Mouse (Mus musculus): ENCODE measurements around the gene Asf1b.
"Not testable (repeated sequence)": the region's sequence is repeated elsewhere in the genome, so short reads cannot be mapped to it uniquely, and the experiment has no call there.

Gene Asf1b

GRCm38 (mm10) chr8:83956789-83957188 is 1.5 kb downstream of the Asf1b start:
- DNase-seq (ENCODE audit: low read depth in 2 of 2, low spot score in 2 of 2) = peak in 1 of 2 experiments; percentile 40

GRCm38 (mm10) chr8:83964015-83964765 is 8.9 kb downstream of the Asf1b start:
- DNase-seq (ENCODE audit: low read depth in 2 of 2, low spot score in 2 of 2) = no peak

- DNase-seq (ENCODE audit: low read depth in 2 of 2, low spot score in 2 of 2) = no peak
Observed at GRCm38 (mm10) chr8:83967701-83968100, 12.4 kb downstream of the Asf1b start.

- no peak for DNase-seq (ENCODE audit: low read depth in 2 of 2, low spot score in 2 of 2)
Observed at GRCm38 (mm10) chr8:83971121-83971520, 15.8 kb downstream of the Asf1b start.

GRCm38 (mm10) chr8:83971661-83972060 is 16.4 kb downstream of the Asf1b start:
- DNase-seq (ENCODE audit: low read depth in 2 of 2, low spot score in 2 of 2) = no peak

- DNase-seq (ENCODE audit: low read depth in 2 of 2, low spot score in 2 of 2) = peak; percentile 95
Observed at GRCm38 (mm10) chr8:83972150-83973120, 17.1 kb downstream of the Asf1b start, which contains the start of gene Prkaca. Prkaca (plus strand) TSS chr8:83972993.

- DNase-seq (ENCODE audit: low read depth in 2 of 2, low spot score in 2 of 2) = no peak
Observed at GRCm38 (mm10) chr8:83973161-83974031, 18.1 kb downstream of the Asf1b start.

- no peak for DNase-seq (ENCODE audit: low read depth in 2 of 2, low spot score in 2 of 2)
Observed at GRCm38 (mm10) chr8:83974521-83974920, 19.2 kb downstream of the Asf1b start.

GRCm38 (mm10) chr8:83976101-83976630 is 20.9 kb downstream of the Asf1b start:
- DNase-seq (ENCODE audit: low read depth in 2 of 2, low spot score in 2 of 2) = peak; percentile 28 to 62

GRCm38 (mm10) chr8:83976779-83977350 is 21.6 kb downstream of the Asf1b start:
- DNase-seq (ENCODE audit: low read depth in 2 of 2, low spot score in 2 of 2) = no peak

- no peak for DNase-seq (ENCODE audit: low read depth in 2 of 2, low spot score in 2 of 2)
Observed at GRCm38 (mm10) chr8:83977646-83978045, 22.3 kb downstream of the Asf1b start.

- no peak for DNase-seq (ENCODE audit: low read depth in 2 of 2, low spot score in 2 of 2)
Observed at GRCm38 (mm10) chr8:83978200-83978599, 22.9 kb downstream of the Asf1b start.

GRCm38 (mm10) chr8:83980250-83980649 is 24.9 kb downstream of the Asf1b start:
- DNase-seq (ENCODE audit: low read depth in 2 of 2, low spot score in 2 of 2) = no peak

GRCm38 (mm10) chr8:83980845-83981244 is 25.5 kb downstream of the Asf1b start:
- no peak for DNase-seq (ENCODE audit: low read depth in 2 of 2, low spot score in 2 of 2)

- DNase-seq (ENCODE audit: low read depth in 2 of 2, low spot score in 2 of 2) = no peak
Observed at GRCm38 (mm10) chr8:83981533-83981932, 26.2 kb downstream of the Asf1b start.

- DNase-seq (ENCODE audit: low read depth in 2 of 2, low spot score in 2 of 2) = no peak
Observed at GRCm38 (mm10) chr8:83982449-83982848, 27.1 kb downstream of the Asf1b start.

- not testable (repeated sequence) for DNase-seq (ENCODE audit: low read depth in 2 of 2, low spot score in 2 of 2)
Observed at GRCm38 (mm10) chr8:83983222-83983621, 27.9 kb downstream of the Asf1b start.

- no peak for DNase-seq (ENCODE audit: low read depth in 2 of 2, low spot score in 2 of 2)
Observed at GRCm38 (mm10) chr8:83989243-83989642, 33.9 kb downstream of the Asf1b start.

- no peak for DNase-seq (ENCODE audit: low read depth in 2 of 2, low spot score in 2 of 2)
Observed at GRCm38 (mm10) chr8:83990170-83990569, 34.9 kb downstream of the Asf1b start.

- no peak for DNase-seq (ENCODE audit: low read depth in 2 of 2, low spot score in 2 of 2)
Observed at GRCm38 (mm10) chr8:83992488-83992887, 37.2 kb downstream of the Asf1b start.
